Mouse (Mus musculus) large intestine, adult 2 months (tissue): ENCODE results near the gene Rraga. TPM values are rescaled to one million over a fixed set of nuclear protein-coding genes. Genes with fewer than 3 reads are reported as not detected.

Experiments
- DNase-seq: peaks from one replicate; pipeline ENCODE4 v3.0.0-alpha.2; 2012; ENCODE audit warnings: low read depth, low spot score
- WGBS: fragments of 180-500 bp; shearing (Covaris S2); methylation state at CpG from one replicate; pipeline ENCODE4 v1.1.7; 2018; 5-methylcytosine and 5-hydroxymethylcytosine counted together
- polyA plus RNA-seq: library from polyadenylated mRNA; depleted of rRNA; stranded (reverse); fragments of >200 nt; gene quantifications from 2 replicates; pipeline ENCODE4 v1.2.3, GENCODE M21; 2012; rRNA removed

The Rraga gene
- polyA plus RNA-seq = 34.8 and 35.0 TPM in 2 replicates

GRCm38 (mm10) chr4:86575283-86575983 lies at the start of gene Rraga:
Rraga (plus strand) TSS chr4:86575668.
- under 1% methylated on average over 53 of the region's 53 CpGs for WGBS
- DNase-seq = peak; percentile 84

- no peak for DNase-seq
- 54% methylated on average over 11 of the region's 11 CpGs for WGBS
Observed at GRCm38 (mm10) chr4:86527162-86528136, 48.0 kb upstream of the Rraga start.

DNA sequence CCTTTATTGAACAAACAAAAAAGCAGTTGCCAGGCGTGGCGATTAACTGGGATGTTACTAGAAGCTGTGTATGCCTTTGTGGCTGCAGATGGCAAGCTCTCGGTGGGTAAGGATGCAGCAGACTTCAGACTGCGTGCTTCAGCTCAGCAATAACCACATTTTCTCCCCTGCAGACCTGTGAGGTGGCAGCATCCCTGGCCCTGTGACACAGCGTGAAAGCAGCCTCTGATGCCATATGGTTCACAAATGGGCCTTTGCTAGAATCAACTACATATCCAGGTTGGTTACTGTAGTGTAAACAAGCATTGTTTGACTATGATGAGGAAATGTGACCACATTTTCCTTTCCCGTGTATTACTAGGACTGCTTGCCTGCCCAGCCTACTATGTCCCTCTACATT lies 46.3 kb upstream of the Rraga start:
- WGBS = 61% methylated on average over 6 of the region's 6 CpGs
- DNase-seq = no peak

DNA sequence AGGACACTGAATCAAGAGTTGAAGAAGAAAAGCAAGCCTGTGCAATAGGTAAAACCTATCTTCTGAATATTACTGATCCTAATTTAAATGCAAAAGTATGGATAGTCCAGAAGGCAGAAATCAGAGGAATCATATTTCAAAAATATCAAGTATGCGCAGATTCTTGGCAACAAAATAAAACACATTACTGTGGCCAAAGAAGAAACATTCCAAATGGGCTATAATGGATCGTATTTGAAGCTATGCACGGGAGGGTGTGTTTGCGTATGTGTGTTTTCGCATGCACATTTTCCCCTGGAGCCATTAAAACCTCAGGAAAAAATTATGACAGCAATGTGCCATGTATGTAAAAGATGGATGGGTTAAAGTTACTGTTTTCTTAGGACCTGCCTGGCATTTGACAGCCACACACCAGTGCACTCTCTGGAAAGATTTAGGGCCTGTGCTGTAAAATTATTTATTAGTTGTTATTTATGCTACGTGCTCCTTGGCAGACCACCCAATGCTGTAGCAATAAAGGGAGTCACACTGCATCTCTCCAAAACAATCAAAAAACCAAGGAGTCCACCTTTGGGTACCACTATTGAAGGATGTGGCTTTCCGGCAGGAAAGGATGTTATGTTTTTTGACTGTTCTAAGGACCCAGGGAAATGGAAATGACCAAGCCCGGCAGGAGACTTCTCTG lies 41.9 kb upstream of the Rraga start:
- DNase-seq = no peak
- 70% methylated on average over 8 of the region's 8 CpGs for WGBS

DNA sequence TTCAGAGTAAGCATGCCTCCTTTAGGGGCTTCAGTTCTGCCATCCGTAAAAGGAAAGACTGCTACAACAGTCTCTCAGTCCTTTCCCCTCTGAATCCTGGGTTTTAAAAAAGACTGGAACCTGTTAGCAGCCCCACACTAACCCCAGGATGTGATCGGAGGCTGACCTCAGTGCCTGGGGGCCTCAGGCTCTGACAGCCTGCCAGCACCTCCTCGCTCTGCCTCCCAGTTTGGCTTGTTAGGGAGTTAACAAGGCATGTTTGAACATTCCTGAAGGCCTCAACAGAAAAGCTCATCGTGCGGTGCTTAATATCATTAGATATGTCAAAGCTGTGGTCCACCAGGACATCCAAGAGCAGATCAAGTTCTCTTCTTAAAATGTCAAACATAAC lies 41.4 kb upstream of the Rraga start:
- 61% methylated on average over 5 of the region's 5 CpGs for WGBS
- DNase-seq = no peak

GRCm38 (mm10) chr4:86537972-86538371 lies 37.5 kb upstream of the Rraga start:
- 33% methylated on average over 4 of the region's 4 CpGs for WGBS

DNA sequence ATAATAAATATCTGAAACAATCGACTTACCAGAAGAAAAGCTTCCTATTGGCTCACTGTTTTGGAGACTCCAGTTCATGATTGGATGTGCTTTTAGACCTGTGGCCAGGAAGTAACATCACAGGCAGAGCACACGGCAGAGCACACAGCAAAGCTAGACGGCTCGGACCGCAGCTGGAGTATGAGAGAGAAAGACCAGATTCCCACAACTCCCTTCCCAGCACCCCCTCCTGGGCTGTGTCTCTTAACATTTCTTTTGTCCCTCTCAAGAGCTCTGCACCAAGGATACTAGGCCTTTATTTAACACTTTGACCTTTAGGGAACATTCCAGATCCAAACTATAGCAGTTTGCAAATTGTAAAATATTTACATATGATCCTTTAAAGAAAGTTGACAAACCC lies 36.5 kb upstream of the Rraga start:
- WGBS = 92% methylated on average over 5 of the region's 5 CpGs
- DNase-seq = no peak

More at GRCm38 (mm10) chr4:86537972-86538371, 37.5 kb upstream of the Rraga start:
- peak; percentile 10 for DNase-seq

- WGBS = 92% methylated on average over 1 of the region's 1 CpGs
- no peak for DNase-seq
Observed at GRCm38 (mm10) chr4:86541573-86541972, 33.9 kb upstream of the Rraga start.

- 86% methylated on average over 3 of the region's 3 CpGs for WGBS
- DNase-seq = no peak
Observed at GRCm38 (mm10) chr4:86543999-86544398, 31.5 kb upstream of the Rraga start.

GRCm38 (mm10) chr4:86545615-86546014 lies 29.9 kb upstream of the Rraga start:
- no peak for DNase-seq
- 49% methylated on average over 5 of the region's 5 CpGs for WGBS

DNA sequence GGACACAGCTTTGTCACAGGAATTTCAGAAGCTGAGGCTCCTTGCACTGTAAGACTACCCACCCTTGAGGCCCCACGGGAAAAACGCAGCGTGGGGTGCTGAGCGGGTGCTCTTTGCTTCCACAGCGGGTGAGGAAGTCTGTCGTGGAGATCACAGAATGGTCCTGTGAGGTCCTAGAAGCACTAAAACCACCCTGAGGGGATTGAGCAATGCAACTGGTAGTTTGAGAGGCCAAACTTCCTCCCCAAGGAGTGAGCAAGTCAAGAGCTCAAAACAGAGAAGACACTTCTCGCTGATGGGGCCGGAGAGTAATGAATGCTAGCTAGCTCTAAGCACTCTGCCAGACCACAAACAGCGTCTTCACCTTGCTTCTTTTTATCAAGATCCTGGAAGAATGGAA lies 27.1 kb upstream of the Rraga start:
- whole genome bisulfite sequencing = 75% methylated on average over 9 of the region's 9 CpGs
- DNase-seq = no peak

DNA sequence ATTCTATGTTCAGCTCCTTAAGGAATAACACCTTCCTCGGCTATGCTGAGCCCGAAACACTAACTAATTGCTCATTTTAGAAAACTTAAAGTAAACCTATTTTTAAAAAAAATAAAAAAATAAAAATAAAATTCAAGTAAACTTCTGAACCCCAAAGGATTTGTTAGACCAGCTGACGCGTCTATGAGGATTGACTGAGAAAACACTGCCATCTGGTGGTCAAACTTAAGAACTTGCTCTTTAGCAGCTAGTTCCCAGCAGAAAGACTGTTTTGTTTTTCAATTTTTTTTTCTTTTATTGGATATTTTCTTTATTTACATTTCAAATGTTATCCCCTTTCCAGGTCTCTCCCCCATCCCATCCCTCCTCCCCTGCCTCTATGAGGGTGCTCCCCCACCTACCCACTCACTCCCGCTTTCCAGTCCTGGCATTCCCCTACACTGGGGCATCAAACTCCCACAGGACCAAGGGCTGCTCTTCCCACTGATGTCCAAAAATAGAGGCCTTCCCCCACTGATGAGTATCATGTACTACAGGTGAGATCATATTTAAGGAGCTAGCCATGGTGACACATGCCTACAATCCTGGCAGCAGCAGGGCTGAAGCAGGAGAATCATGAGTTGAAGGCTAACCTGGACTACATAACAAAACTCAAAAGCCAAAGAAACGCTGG lies 20.3 kb upstream of the Rraga start:
- DNase-seq = peak; percentile 24

DNA sequence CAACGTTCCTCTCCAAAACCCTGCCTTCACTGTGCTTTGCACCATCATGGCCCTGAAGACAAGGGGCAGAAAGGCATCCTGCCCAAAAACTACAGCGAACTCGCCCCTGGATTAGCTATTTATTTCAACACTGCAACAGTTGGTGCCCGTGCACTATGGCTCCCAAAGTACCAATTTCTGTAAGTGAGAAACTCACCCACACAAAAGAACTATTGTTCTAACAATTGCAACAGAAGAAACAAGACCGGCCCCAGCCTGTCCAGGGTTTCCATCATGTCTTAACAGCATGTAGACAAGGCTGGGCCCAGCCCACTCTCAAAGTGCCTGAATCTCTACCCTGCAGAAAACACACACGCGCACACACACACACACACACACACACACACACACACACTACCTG lies 18.1 kb upstream of the Rraga start:
- no peak for DNase-seq
- WGBS = 53% methylated on average over 7 of the region's 7 CpGs

More for the DNA sequence above, 20.3 kb upstream of the Rraga start:
- 26% methylated on average over 6 of the region's 6 CpGs for WGBS

DNA sequence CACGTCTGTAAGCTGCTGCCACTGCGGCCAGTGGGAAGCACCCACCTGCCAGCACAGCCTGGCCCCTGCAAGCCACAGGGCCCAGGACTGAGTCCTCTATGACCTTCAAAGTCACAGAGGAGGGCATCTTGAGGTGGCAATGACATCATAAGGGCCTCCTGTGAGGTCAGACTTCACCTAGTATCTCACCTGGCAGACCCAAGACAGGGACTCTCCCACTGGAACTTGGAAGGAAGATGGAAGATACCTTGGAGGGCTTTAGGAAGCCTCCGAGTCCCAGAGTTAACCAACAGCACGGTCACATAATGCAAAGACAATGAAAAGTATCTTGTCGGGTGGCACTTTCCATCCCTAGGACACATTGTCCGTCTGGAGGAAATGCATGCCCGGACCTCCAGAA lies 17.2 kb upstream of the Rraga start, which contains the start of gene Saxo1:
Gene Saxo1 (minus strand): TSS at position 101 of the 400 bp plus-strand sequence.
- WGBS = 95% methylated on average over 7 of the region's 7 CpGs
- DNase-seq = no peak

- DNase-seq = no peak
- 43% methylated on average over 4 of the region's 4 CpGs for WGBS
Observed at GRCm38 (mm10) chr4:86559006-86559405, 16.5 kb upstream of the Rraga start.

- no peak for DNase-seq
- WGBS = 90% methylated on average over 3 of the region's 3 CpGs
Observed at GRCm38 (mm10) chr4:86561061-86561460, 14.4 kb upstream of the Rraga start.

- WGBS = 9% methylated on average over 6 of the region's 6 CpGs
- no peak for DNase-seq
Observed at GRCm38 (mm10) chr4:86574939-86575282, 557 bp upstream of the Rraga start.

DNA sequence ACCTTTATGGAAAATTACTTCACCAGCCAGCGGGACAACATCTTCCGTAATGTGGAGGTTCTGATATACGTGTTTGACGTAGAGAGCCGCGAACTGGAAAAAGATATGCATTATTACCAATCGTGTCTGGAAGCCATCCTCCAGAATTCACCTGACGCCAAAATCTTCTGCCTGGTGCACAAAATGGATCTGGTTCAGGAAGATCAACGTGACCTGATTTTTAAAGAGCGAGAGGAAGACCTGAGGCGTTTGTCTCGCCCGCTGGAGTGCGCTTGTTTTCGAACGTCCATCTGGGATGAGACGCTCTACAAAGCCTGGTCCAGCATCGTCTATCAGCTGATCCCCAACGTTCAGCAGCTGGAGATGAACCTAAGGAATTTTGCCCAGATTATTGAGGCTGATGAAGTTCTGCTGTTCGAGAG lies 663 bp downstream of the Rraga start:
- WGBS = under 1% methylated on average over 20 of the region's 20 CpGs

GRCm38 (mm10) chr4:86576630-86577225 lies 1.3 kb downstream of the Rraga start:
- DNase-seq = no peak
- WGBS = 8% methylated on average over 11 of the region's 11 CpGs

More for the DNA sequence above, 663 bp downstream of the Rraga start:
- peak; percentile 13 for DNase-seq
